Mouse (Mus musculus) limb, embryonic 14.5 days (tissue): ENCODE data around the gene Lpin1. TPM values are rescaled to one million over a fixed set of nuclear protein-coding genes. Genes with fewer than 3 reads are reported as not detected.

Experiments used
- ATAC-seq: fragments of 200-750 bp; cut with Nextera tagmentation; 2 replicates; pipeline ENCODE4 v1.8.0; 2017; ENCODE audit warnings: low read depth, moderate number of reproducible peaks, moderate TSS enrichment; ENCODE audit not compliant: low FRiP score
- DNase-seq: peaks from one replicate; pipeline ENCODE4 v3.0.0-alpha.2; 2015; ENCODE audit warnings: low spot score
- H3K27ac ChIP-seq: fragments of 300-500 bp; sonication (generic); replicated peaks from 2 replicates; pipeline ENCODE4 v1.5.1; 2014; ENCODE audit warnings: low read depth, mild to moderate bottlenecking, low read length, moderate library complexity, mixed read lengths
- H3K27me3 ChIP-seq: fragments of 300-500 bp; sonication (generic); 2 replicates; pipeline ENCODE4 v1.6.1; 2014; ENCODE audit warnings: low read length, mixed read lengths; ENCODE audit not compliant: control insufficient read depth, insufficient read depth
- H3K36me3 ChIP-seq: fragments of 300-500 bp; sonication (generic); 2 replicates; pipeline ENCODE4 v1.6.1; 2014; ENCODE audit warnings: mild to moderate bottlenecking, low read length, moderate library complexity, mixed read lengths; ENCODE audit not compliant: control insufficient read depth, insufficient read depth
- H3K4me1 ChIP-seq: fragments of 300-500 bp; sonication (generic); 2 replicates; pipeline ENCODE4 v1.6.1; 2014; ENCODE audit warnings: antibody characterized with exemption, low read length, mixed read lengths; ENCODE audit not compliant: control insufficient read depth, insufficient read depth
- H3K4me2 ChIP-seq: fragments of 300-500 bp; sonication (generic); replicated peaks from 2 replicates; pipeline ENCODE4 v1.6.1; 2014; ENCODE audit warnings: low read depth, mild to moderate bottlenecking, low read length, moderate library complexity; ENCODE audit not compliant: severe bottlenecking
- H3K4me3 ChIP-seq: fragments of 300-500 bp; sonication (generic); replicated peaks from 2 replicates; pipeline ENCODE4 v1.5.1; 2014; ENCODE audit warnings: low read length
- H3K9ac ChIP-seq: fragments of 300-500 bp; sonication (generic); 2 replicates; pipeline ENCODE4 v1.6.1; 2014; ENCODE audit warnings: mild to moderate bottlenecking, low read depth, low read length, moderate library complexity; ENCODE audit not compliant: severe bottlenecking
- H3K9me3 ChIP-seq: fragments of 300-500 bp; sonication (generic); 2 replicates; pipeline ENCODE4 v1.6.1; 2016; ENCODE audit warnings: low read length; ENCODE audit not compliant: control insufficient read depth
- POLR2A ChIP-seq: fragments of 200-500 bp; IDR thresholded peaks from 2 replicates; pipeline ENCODE4 v1.8.0; 2012; ENCODE audit warnings: inconsistent platforms, mild to moderate bottlenecking, moderate library complexity, borderline replicate concordance; ENCODE audit not compliant: insufficient read depth, insufficient read length; ENCODE audit errors: extremely low read depth
- WGBS: fragments of 180-500 bp; shearing (Covaris S2); extraction: QIAGEN DNeasy Blood & Tissue Kit; methylation state at CpG from one replicate; pipeline ENCODE4 v1.1.7; 2014; 5-methylcytosine and 5-hydroxymethylcytosine counted together
- polyA plus RNA-seq, 2 experiments: library from polyadenylated mRNA; depleted of rRNA in 1 of 2; stranded (reverse) in 1 of 2; unstranded in 1 of 2; fragments of >200 nt; fragmentation: Nextera tagmentation in 1 of 2; extraction: Ambion mirVana in 1 of 2; gene quantifications; 2 replicates each; pipeline versions ENCODE4 v1.2.1 to v1.2.3; 2012 to 2014

Gene Lpin1
- polyA plus RNA-seq, 2 experiments, result 6.4 to 6.5 TPM

- 82% methylated on average over 3 of the region's 3 CpGs for WGBS
Observed at GRCm38 (mm10) chr12:16527941-16528340, 82.8 kb downstream of the Lpin1 start.

GRCm38 (mm10) chr12:16526862-16527261 lies 83.9 kb downstream of the Lpin1 start:
- 84% methylated on average over 5 of the region's 5 CpGs for WGBS
- H3K27ac ChIP-seq, result no peak overlapping the region
- no peak for TF ChIP-seq POLR2A
- no peaks in the 10 kb centered on the region for H3K4me1 ChIP-seq
- H3K9ac ChIP-seq, result no peak overlapping the region
- H3K9me3 ChIP-seq, result peaks cover 3% of the 10 kb centered on the region; the same call in 1 of the 2 replicates
- H3K4me3 ChIP-seq, result no peak overlapping the region
- H3K4me2 ChIP-seq, result no peak overlapping the region
- no peak for DNase-seq
- H3K27me3 ChIP-seq, result no peaks in the 10 kb centered on the region
- no peaks in the 10 kb centered on the region for H3K36me3 ChIP-seq
- no peak for ATAC-seq

More at GRCm38 (mm10) chr12:16527941-16528340, 82.8 kb downstream of the Lpin1 start:
- Histone ChIP-seq H3K27me3 (no peaks in the 10 kb centered on the region), H3K4me1 (peaks cover 5% of the 10 kb centered on the region), H3K4me2 (no peak overlapping the region), H3K4me3 (no peak overlapping the region), H3K9ac (no peak overlapping the region), H3K27ac (no peak overlapping the region), H3K9me3 (peaks cover 3% of the 10 kb centered on the region; the same call in 1 of the 2 replicates), H3K36me3 (no peaks in the 10 kb centered on the region)
- DNase-seq (no peak), ATAC-seq (no peak)
- no peak for TF ChIP-seq POLR2A

- no peaks in the 10 kb centered on the region for H3K27me3 ChIP-seq
- DNase-seq, result no peak
- H3K9me3 ChIP-seq, result peaks cover 3% of the 10 kb centered on the region; the same call in 1 of the 2 replicates
- H3K27ac ChIP-seq, result no peak overlapping the region
- H3K4me2 ChIP-seq, result no peak overlapping the region
- H3K4me1 ChIP-seq, result no peaks in the 10 kb centered on the region
- ATAC-seq, result no peak
- no peaks in the 10 kb centered on the region for H3K36me3 ChIP-seq
- TF ChIP-seq POLR2A, result no peak
- 93% methylated on average over 2 of the region's 2 CpGs for WGBS
- H3K4me3 ChIP-seq, result no peak overlapping the region
- H3K9ac ChIP-seq, result no peak overlapping the region
Observed at GRCm38 (mm10) chr12:16526134-16526533, 84.6 kb downstream of the Lpin1 start.

- no peaks in the 10 kb centered on the region for H3K27me3 ChIP-seq
- ATAC-seq, result no peak
- 81% methylated on average over 9 of the region's 9 CpGs for WGBS
- H3K36me3 ChIP-seq, result no peaks in the 10 kb centered on the region
- H3K9ac ChIP-seq, result no peak overlapping the region
- TF ChIP-seq POLR2A, result no peak
- DNase-seq, result no peak
- no peaks in the 10 kb centered on the region for H3K4me1 ChIP-seq
- H3K4me2 ChIP-seq, result no peak overlapping the region
- no peak overlapping the region for H3K27ac ChIP-seq
- no peaks in the 10 kb centered on the region for H3K9me3 ChIP-seq
- H3K4me3 ChIP-seq, result no peak overlapping the region
Observed at GRCm38 (mm10) chr12:16515183-16515582, 95.6 kb downstream of the Lpin1 start.

GRCm38 (mm10) chr12:16512991-16513390 lies 97.8 kb downstream of the Lpin1 start:
- no peak for TF ChIP-seq POLR2A

GRCm38 (mm10) chr12:16509122-16509752 lies 101.5 kb downstream of the Lpin1 start:
- no peak overlapping the region for H3K27ac ChIP-seq
- no peak for TF ChIP-seq POLR2A
- H3K9ac ChIP-seq, result no peak overlapping the region; the same call in 1 of the 2 replicates
- no peaks in the 10 kb centered on the region for H3K36me3 ChIP-seq
- peak; percentile 68 for ATAC-seq
- no peak overlapping the region for H3K4me3 ChIP-seq
- peak overlapping the region; percentile 31; the same call in 1 of the 2 replicates for H3K4me2 ChIP-seq
- H3K27me3 ChIP-seq, result no peaks in the 10 kb centered on the region
- peak; percentile 70 for DNase-seq
- 19% methylated on average over 13 of the region's 13 CpGs for WGBS
- no peaks in the 10 kb centered on the region for H3K4me1 ChIP-seq
- no peaks in the 10 kb centered on the region for H3K9me3 ChIP-seq

More at GRCm38 (mm10) chr12:16512991-16513390, 97.8 kb downstream of the Lpin1 start:
- H3K4me3 ChIP-seq, result no peak overlapping the region
- H3K36me3 ChIP-seq, result no peaks in the 10 kb centered on the region
- DNase-seq (no peak), ATAC-seq (no peak)
- H3K27me3 ChIP-seq, result no peaks in the 10 kb centered on the region
- no peak overlapping the region for H3K4me2 ChIP-seq
- H3K27ac ChIP-seq, result no peak overlapping the region
- no peak overlapping the region for H3K9ac ChIP-seq
- WGBS, result 95% methylated on average over 1 of the region's 1 CpGs
- H3K9me3 ChIP-seq, result no peaks in the 10 kb centered on the region
- H3K4me1 ChIP-seq, result no peaks in the 10 kb centered on the region
